Mouse (Mus musculus) heart, adult 8-10 months (tissue): ENCODE measurements around the gene Gm13124. TPM values are rescaled to one million over a fixed set of nuclear protein-coding genes. Genes with fewer than 3 reads are reported as not detected.
"Not testable (repeated sequence)": the region's sequence is repeated elsewhere in the genome, so short reads cannot be mapped to it uniquely, and the experiment has no call there.

Source experiments
- DNase-seq: peaks from one replicate; pipeline ENCODE4 v3.0.0; 2022; ENCODE audit warnings: low spot score
- total RNA-seq, 4 experiments: library from RNA; stranded (reverse); gene quantifications; 2 replicates each; pipeline ENCODE4 v1.2.4; 2022

The Gm13124 gene
- total RNA-seq, result not detected

DNA sequence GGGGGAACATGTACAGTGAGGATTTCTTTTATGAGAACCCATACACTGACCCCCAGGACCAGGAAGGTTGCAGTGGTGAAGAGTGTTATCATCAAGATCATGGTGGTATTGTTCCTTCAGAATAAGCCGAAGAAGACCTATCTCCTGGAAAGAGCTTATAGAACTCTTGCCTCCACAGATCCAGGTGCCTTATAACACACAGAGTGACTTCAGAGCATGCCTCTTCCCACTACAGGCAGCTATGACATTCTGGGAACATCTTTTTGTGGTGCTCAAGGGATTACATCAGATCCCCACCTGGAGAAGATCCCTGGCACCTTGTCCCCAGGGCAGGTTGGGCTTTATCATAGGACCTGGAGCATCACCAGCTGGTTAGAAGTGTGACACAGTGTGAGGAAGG lies at the start of gene Gm13124:
Gene Gm13124, minus strand, starts transcription at position 101 of the 400 bp plus-strand sequence.
- DNase-seq, result no peak

DNA sequence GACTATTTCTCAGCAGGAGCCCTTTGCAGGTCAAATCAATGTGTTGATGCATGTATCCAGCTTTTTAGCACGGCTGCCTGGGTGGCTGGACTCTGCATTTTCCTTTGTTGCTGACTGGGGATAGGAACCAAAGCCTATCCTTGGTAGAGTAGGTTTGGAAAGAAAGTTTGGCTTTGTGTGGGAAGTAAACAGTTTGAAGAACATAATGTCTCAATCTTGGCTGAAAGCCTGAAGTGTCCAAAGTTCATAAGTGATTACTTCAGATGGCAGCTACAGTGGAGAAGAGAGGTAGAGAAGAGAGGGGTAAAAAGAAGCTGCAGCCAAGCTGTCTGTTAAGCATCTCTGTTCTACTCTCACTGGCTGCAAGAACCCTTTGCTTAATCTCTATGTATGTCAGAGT lies 49.7 kb upstream of the Gm13124 start:
- no peak for DNase-seq

DNA sequence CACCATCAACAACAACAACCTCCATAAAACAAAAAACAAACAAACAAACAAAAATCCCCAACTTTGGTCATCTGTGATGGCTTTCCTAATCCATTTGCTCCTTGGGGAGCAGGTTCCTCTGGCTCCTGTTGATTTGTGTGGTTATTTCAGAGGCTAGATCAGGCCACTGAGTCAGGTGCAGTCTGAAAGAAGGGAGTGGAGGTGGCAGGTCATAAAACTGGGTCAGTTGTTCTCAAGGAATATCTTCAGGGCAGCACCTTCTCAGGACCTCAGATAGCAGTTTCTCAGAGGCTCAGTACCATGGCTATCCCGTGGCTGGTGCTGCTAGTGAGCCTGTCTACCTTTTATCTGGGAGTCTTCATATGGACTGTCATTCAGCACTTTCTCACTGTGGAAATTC lies 48.5 kb upstream of the Gm13124 start, which contains the start of gene Aadacl4:
Gene Aadacl4, plus strand, starts transcription at position 301 of the 400 bp plus-strand sequence.
- no peak for DNase-seq

DNA sequence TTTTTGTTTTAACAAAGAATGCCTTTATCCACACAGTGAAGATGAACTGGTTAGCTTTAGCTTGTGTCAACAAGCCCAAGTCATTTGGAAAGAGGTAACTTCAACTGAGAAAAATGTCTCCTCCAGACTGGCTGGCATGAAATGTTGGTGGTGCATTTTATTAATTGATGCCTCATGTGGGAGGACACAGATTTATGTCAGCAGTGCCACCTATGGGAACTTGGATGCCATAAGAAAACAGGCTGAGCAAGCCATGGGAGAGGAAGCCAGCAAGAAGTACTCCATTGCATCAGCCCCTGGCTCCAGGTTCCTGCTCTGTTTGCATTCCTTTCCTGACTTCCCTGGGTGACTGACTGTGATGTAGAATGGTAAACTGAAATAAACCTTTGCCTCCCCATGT lies 27.9 kb upstream of the Gm13124 start:
- DNase-seq, result no peak

DNA sequence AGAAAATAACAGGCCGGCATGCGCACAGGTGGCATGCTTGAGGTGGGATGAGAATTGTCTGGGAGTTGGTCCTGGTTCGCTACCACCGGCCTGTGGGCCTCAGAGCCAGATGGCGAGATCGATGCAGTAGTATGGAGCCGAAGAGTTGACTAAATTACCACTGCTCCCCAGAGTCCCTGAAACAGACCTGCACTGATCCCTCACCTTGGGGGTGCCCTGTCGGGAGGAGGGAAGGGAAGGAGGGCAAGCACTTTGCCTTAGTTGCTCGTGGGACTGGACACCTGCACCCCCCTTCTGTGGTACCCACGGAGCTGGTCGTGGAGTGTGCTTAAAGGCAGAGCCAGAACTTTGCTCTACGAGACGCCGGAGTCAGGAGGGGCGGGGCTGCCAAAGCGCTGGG lies 21.3 kb upstream of the Gm13124 start:
- DNase-seq, result not testable (repeated sequence)

DNA sequence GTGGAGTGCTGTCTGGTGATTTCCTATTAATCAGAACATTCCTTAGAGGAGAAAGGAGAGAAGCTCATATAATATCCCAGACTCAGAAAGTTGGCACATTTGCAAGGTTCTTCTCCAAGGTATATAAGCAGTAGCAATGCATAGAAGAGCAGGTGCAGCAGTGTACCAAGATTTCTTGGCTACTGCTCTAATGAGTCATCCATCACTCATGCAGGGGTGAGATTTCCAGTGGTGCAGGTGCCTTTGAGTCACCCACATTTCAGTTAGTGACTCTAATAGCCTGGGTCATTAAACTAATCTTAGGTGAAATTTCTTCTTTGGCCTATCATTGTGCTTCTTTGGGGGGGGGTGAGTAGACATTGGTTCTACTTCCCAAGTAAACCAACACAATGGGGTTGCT lies 2.8 kb upstream of the Gm13124 start:
- no peak for DNase-seq

DNA sequence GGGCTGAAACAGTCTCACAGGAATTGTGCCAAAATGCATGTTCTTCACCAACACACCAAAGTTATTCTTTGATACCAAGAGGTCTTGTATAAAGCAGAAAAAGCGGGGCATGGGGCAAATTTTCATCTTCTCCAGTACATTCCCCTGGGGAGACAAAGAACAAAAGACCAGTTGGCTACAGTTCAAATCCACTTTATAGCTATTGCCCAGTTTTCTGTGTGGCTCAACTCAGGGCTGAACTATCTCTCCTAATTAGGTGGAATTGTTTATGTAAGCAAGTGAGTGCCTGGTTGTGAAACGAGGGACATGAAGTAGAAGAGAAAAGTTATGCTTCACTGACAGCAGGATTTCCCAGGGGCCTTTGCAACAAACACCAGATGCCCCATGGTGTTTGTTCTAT lies 3.7 kb downstream of the Gm13124 start:
- no peak for DNase-seq

DNA sequence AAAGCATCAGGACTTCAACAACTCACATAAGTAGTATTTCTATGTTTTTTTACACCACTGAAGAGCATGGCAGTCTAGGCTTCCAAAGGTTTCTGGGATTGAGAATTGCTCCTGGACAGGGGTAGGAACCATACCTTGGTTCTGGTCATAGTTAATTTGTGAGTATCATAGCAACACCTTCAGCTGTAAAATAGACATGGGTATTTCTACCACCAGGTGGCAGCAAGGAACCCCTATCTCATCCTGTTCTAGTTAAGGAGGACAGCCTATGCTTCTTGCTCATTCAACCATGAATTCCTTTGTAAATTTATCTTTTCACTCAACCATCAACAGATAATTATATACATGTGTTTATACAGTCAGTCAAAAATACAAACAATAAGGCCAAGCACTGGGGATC lies 5.1 kb downstream of the Gm13124 start:
- DNase-seq, result peak; percentile 2

DNA sequence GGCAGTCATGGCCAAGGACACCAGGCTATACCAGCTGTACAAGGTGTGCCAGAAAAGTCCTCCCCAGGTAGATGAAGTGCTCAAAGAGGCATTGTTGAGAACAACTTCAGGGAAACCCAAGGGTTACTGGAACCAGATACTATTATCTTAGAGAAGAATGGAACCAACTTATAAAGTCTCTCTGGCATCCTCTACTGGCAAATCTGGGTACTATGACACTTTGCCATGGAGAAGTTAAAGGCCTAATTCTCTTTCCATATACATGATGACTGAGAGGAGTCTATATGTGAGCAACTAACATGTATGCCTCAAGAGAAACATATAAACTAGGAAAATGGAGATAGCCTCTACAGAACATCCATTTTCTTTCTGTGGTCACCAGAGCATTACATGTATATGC lies 13.8 kb downstream of the Gm13124 start:
- no peak for DNase-seq

DNA sequence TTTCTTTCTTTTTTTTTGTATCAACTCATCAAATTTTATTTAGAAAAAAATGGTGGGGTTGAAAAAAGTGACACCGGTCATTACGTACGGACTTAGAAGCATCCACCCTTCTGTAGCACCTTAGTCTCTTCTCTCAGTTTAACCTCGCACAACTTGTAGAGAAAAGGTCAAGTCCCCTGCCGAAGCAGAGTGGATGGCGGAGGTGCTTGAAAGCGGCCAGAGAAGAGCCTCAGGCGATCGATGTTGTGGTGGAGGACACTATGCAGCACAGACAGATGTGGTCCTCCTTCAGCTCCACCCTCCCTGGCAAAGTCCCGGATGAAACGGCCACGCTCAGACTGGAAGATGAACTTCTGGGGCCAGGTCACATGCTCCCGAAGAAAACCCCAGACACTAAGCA lies 19.6 kb downstream of the Gm13124 start:
- DNase-seq, result not testable (repeated sequence)

DNA sequence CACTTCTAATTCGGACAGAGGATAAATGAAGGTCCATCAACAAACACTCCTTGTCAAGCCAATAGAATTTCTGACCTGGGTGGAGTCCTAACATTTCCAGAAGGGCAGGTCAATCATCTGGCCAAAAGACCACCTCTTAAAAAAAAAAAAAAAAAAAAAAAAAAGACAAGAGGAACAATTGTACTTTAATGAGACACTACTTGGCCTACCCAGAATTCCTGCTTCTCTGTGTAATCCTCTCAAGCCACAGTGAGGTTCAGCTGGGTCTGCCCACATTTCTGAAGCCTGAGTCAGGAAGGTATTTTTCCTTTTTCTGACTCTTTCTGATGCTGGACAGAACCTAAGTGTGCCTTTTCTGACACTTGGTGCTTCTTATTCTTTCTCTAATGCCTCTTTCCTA lies 20.2 kb downstream of the Gm13124 start:
- no peak for DNase-seq

DNA sequence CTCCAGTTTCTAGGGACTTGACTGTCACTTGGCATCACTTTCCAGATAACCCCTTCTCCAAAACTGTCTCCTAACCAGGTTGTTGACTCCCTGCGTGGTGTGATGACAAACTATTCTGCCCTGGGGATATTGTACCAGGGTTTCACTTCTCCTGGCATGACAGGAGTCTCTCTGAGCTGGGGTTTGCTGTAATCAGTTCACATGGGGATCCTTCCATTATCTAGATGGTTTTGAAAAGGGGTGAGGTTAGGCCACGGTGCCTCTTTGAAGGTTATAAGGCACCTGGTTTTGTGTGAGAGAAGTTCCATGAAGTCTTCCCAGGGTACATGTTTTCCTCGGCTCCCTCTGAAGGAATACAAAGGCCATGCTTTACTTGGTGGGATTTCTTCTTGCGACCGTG lies 45.4 kb downstream of the Gm13124 start, which contains the start of gene 9430007A20Rik:
Gene 9430007A20Rik, plus strand, starts transcription at position 301 of the 400 bp plus-strand sequence.
- no peak for DNase-seq

DNA sequence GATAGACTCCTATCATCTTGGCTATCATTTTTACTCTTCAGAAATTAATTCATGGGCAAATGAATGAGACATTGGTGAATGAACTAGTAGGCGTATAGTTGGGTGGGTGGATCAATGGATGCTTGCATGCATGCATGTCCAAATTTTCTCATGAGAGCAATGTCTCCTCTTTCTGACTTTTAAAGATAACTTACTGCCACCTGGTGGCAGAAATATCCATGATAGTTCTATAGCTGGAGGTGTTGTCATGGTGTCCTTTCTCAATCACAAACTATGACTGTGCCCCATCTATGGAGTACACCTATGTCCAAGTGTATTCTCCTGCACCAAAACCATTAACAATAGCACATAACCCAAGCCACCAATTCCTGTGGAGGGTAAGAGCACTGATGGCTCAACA lies 58.4 kb downstream of the Gm13124 start:
- no peak for DNase-seq

Other genes starting within 250 kb of the Gm13124 start
- gene Gm13128, start 234.9 kb downstream of the Gm13124 start, total RNA-seq, result not detected
- not detected for gene Gm13119, start 207.2 kb downstream of the Gm13124 start, total RNA-seq
- not detected for gene Pramef20, start 187.2 kb downstream of the Gm13124 start, total RNA-seq
- not detected for gene Pramef12, start 156.7 kb downstream of the Gm13124 start, total RNA-seq
- not detected for gene 1700012P22Rik, start 126.4 kb downstream of the Gm13124 start, total RNA-seq
- not detected for gene Gm9944, start 111.8 kb downstream of the Gm13124 start, total RNA-seq
- not detected for gene Aadacl3, start 101.4 kb downstream of the Gm13124 start, total RNA-seq
- gene 9430007A20Rik, start 45.3 kb downstream of the Gm13124 start, total RNA-seq, result not detected
- not detected for gene Aadacl4, start 48.6 kb upstream of the Gm13124 start, total RNA-seq
- not detected for gene Gm436, start 121.2 kb upstream of the Gm13124 start, total RNA-seq
- not detected for gene Gm13178, start 156.3 kb upstream of the Gm13124 start, total RNA-seq
- not detected for gene Gm438, start 221.4 kb upstream of the Gm13124 start, total RNA-seq